Mouse (Mus musculus) urinary bladder, postnatal 25 days (tissue): Measurements from ENCODE around the gene Pdzk1ip1.

ENCODE experiments used
- DNase-seq: peaks from one replicate; pipeline ENCODE4 v3.0.0; 2022; ENCODE audit warnings: low spot score

Pdzk1ip1 gene

DNA sequence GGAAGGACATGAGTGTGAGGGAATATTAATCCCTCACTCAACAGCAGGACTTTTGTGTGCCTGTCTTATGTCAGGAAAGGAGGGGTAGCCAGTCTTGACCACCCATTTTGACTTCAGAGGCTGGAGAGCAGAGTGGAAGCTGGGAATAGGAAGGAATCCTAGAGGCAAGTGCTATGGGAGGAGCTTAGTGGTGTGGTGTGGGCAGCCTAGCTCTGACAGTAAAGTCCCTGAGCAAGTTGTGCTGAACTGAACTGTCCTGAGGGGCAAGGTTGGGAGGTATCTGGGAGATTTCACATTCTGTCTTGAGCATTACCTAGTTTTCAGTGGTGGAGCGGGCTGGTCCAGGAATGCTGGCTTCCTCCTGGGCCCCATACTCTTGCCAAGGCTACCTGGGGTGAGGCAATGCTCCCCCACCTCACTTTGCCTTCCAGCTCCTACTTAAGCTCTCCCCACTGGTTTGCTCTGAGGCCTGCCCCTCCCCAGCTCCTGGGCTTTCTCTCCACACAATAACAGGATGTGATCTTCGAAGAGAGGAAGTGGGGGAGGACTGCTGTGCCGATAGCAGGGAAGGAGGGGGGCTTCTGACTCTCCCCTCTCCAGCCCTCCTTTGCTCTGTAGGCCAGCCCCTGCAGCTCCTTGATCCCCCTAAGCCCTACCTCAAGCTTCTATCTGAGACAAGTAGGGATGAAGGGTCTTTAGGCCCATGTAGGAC is 13.1 kb upstream of the Pdzk1ip1 start:
- DNase-seq, result no peak

DNA sequence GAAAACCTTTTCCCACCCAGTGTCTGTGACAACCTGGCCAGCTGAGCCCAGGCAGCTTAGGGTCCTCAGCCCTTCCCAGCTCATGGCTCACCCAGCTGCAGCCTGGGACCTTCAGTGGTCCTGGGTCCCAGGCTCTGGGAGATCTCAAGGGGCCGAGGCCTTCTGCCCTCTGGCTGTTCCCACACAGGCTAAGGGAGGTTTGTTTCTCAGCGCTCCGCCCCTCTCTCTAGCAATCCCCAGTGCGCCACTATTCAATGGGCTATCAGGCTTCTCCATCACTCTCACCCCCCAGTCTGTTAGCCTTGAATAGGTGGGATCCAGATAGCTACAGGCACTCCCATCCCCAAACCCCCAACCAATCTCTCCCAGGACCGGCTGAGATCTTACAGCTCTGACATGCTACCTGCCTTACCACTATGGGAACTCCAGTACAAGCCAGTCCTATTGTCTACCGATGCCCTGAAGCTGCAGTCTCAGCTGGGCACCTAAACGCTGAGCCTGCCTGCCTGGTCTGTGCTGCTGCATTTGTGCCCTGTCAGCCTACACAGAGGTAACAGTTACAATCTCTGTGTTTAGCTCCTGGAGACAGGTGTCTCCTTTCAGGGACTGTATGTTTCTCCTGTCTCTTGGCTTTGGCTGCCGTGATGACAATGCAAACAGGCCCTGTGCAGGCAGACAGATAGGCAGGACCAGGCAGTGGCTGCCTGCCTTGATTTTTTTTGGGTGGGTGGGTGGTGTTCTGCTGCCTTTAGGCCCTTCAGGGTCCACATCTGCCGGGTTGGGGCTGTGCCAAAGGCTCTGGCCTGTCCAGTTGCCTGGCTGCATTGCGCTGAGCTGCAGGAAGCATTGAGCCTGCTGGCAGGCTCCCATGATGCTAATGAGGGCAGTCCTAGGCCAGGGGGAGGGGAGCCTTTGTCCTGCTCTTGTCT is 9.4 kb upstream of the Pdzk1ip1 start:
- DNase-seq, result no peak

DNA sequence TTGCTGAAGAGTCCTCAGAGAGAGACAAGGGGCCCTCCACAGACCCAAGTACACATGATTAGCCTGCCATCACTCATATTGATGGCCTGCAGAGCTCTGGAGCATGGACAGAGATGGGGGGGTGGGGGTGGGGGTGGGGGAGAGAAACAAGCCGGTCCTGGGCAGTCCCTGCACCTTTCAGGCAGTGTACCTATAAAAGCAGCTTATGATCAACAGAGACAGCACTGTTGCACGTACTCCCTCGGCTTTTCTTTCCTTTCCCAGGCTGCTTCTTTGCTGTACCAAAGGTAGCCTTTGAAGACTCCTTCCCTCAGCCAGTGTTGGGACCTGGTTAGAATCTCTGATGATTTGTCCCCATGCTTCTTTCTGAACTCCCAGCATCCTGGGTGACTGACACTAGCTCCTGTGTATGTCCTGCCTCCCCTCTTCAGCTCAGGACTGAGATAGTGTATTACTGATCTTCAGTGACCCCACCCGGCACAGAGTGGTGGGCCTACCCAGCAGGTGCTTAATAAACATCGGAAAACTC is 8.6 kb upstream of the Pdzk1ip1 start:
- DNase-seq, result no peak

DNA sequence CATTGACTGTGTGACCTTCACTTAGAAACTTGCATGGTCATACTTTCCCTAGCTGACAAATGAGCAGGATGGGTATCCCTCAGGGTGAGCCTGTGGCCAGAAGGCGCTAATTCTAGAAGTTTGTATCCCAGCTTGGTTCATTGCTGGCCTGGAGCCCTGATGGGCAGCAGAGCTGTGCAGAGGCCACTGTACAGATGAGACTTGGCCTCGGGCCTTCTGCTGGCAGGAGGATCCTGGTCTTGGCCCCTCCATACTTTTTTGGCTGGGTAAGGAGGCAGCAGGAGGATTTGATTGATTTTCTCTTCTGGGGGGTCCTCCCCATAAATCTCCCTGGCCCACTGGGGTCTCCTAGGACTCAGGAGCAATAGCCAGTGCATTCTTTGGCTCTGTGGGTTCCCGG is 5.5 kb upstream of the Pdzk1ip1 start:
- DNase-seq, result no peak

DNA sequence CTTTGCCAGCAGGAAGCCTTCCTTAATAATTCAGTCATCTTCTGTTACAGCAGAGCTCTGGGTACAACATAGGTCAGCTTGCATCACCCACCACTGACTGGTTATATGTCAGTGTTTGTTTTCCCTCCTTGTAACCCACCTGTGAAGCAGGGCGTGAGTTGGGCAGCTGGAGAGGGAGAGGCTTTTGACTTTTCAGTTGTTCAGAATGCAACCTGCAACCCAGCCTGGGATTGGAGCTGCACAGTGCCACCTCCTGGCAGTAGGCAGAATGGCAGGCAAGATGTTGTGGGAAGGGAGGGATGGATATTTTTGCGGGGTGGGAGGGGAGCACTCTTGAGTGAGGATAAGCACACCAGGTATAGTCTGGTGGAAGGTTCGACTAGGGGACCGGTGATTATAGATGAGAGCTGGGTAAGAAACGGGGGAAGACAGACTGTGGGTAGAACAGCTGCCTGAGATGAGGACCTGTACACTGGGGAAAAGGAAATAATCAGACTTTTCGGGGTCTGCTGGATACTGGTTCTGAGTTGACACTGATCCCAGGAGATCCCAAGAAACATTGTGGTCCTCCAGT is 2.9 kb upstream of the Pdzk1ip1 start:
- DNase-seq, result peak; percentile 55

DNA sequence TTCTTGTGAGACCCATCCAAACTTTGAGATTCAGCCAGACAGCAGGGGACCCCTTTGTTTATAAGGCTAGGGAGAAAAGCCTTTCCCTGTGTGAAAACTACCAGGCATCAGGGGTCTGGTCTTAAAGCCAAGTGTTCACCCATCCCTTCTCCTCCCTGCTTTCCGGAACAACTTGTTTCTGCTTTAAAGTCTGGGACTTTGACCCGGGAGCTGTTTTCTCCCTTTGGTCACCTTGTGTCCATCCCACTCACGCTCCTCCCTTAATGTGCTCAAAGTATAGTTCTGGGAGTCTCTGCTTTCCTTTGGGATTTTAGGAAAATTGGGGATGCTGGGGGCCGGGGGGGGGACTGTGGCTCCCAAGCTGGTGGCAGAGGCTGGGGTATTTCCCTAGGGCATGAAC is 2.3 kb upstream of the Pdzk1ip1 start:
- no peak for DNase-seq

DNA sequence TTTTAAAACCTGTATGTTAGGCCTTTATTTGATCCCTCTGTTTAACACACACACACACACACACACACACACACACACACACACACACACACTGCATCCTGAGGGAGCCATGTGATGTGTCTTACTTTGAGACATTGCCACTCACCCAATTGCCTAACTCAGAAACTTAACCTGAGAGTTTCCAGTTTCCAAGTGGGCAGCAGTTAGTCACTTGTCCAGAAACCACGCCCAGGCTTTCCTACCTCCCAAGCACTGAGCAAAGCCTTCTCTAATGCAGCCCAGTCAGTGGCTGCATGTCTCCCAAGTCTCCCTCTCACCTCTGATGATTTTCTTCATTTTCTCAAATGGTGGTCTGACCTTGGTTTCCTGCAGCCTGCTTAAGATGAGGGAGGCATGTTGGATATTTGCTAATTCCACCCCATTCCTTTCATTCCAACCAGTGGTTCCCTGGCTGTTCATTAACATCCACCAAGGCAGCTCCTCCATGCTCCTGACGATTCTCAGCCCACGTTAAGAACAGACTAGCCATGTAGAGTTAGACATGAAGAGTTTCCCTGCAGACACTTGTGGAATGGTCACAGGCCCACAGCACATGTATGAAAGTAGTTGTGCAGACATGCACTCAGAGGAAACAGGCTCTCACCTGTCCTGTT is 1.6 kb upstream of the Pdzk1ip1 start:
- DNase-seq, result no peak

DNA sequence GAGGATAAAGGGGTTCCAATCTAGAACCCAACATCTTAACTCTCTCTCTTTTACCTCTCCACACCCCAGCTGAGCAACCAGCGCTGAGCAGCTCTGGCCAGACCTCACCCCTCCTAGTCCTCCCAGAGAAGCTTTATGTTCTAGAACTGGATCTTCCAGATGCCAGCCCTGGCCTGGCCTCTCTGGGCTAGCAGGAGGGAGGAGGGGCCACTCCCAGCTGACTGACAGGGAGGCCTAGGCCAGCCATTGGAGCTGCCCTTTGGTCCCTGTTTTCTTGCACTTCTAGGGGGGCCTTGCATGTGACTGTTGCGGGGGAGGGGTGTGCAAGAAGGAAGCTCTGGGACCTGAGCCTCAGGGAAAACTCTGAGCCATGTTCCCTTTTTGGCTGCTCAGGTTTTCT is 2.1 kb downstream of the Pdzk1ip1 start:
- DNase-seq, result no peak

DNA sequence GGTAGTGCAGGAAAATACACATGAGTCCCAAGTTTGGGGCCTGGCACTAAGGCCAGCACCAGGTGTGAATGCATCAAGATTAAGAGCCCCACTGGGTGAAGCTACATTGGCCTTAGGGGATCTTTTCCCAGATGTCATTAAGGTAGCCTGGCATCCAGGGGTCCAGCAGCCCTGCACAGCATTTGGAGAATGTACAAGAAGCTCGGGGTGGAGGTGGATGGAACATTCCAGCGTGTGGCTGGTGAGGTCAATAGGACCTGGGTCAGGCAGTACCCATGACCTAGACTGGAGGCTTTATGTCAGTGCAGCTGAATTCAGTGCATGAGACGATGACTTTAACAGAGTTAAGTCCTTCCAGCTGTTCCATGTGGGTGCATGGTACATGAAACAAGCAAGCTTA is 3.3 kb downstream of the Pdzk1ip1 start:
- DNase-seq, result no peak

DNA sequence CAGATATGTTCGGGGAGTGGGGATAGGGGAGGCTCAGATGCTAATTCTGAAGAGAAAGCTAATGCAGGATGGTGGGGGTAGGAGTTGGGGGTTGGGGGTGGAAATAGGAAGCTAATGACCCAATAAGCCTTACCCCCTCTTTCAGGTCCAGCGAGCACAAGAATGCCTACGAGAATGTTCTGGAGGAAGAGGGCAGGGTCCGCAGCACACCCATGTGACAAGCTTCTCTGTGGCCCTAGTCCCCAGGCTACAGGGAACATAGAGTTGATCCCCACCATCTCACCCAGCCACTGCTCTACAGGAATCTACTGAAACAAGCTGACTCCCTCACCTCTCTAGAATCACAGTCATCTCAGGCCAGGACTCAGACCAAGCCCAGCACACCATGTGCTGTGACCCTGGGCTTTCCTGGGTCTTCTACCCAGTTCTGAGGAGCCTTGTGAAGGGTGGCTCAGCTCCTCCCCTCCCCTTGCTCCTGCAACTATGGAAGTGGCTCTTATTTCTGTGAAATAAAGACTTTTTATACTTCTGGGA is 4.9 kb downstream of the Pdzk1ip1 start:
- no peak for DNase-seq

DNA sequence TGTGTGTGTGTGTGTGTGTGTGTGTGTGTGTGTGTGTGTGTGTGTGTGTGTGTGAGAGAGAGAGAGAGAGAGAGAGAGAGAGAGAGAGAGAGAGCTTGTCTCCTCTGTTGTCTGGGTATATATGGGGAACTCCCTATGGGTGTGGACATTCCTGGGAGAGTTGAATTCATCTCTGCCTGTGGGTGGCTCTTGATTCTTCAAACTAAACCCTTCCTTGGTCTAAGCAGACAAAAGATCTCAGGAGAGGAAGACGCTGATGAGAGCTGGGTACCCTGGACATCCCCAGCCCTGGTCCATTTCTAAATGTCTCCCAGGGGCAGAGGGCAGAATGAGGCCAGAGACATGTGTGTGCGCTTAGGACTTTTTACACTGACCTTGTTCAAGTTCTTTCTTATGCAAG is 5.5 kb downstream of the Pdzk1ip1 start:
- DNase-seq, result no peak

DNA sequence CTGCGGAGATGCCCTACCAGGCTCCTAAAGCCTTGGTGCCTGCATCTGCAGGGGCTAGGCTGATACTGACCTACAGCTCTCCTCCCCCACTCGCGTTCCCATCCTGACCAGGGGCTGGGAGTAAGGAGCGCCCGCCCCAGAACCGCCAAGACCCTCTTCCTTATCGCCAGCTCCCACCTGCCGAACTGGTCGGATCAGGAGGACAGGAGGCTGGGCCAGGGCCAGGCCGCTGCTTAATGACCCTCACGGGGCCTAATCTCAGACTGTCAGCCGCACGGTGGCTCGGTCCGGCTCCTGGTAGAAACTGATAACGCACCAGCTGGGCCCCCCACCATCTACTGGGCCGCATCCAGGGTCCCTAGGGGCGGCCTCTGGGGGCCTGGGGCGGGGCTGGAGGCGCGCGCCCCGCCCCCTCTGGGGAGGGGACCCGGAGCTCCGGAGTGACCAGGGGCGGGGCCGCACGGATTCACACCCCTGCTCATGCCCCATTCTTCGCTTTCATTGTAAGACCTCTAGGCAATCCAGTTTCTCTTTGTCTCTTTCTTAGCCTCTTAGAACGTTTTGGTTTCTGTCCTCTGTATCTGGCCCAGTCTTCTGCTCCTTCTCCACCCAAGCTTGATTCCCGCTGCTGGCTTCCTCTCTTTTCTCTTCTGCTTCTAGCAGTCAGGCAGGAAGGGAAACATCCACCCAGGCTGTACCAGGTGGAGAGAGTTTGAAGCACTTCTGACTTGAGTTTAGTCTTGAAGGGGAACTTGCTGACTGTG is 7.3 kb downstream of the Pdzk1ip1 start:
- DNase-seq, result peak; percentile 31

DNA sequence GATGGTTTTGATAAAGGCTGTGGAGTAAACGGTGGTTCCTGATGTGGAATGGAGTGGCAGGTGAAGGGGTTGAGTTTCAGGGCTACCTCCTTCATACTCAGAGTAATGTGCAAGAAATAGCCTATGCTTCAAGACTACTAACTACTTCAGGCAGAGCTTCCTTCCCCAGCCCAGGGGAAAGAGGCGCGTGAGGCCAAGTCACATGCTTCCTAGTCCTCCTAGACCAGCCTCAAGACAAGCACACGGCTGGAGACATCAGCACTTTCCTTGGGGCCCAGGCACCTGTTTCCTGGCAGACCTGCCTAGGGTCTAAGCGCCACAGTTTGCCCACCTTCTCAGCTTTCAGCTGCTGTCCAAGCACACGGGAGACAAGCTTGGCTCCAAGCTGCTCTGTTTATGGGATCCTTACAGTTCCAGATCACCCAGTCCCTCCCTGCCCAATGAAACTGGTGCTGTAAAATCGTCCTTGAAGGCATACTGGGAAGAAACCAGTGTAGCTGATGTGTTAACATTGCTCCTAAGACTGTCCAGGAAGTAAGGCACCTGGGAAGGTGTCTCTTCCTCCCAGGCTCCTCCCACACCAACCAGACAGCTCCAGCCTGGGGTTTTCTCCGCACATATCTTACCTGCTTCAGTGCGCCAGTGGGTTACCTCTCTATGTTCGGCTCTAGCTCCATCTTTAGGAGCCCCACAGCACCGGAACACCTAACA is 8.1 kb downstream of the Pdzk1ip1 start:
- no peak for DNase-seq

DNA sequence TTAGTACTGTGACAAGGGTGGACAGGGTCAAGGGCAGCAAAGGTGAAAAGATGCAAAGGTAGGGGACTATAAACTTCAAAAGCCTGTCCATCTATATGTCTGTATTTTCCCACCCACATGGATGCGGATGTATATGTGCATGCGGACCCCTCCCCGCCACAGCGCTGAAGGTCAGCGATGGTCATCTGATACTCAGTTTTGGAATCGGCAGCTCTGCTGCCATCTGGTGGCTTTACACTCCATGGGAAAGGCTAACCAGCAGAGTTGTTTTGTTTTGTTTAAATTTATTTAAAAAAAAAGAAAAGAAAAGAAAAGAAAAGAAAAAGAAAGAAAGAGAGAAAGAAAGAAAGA is 8.6 kb downstream of the Pdzk1ip1 start:
- no peak for DNase-seq

DNA sequence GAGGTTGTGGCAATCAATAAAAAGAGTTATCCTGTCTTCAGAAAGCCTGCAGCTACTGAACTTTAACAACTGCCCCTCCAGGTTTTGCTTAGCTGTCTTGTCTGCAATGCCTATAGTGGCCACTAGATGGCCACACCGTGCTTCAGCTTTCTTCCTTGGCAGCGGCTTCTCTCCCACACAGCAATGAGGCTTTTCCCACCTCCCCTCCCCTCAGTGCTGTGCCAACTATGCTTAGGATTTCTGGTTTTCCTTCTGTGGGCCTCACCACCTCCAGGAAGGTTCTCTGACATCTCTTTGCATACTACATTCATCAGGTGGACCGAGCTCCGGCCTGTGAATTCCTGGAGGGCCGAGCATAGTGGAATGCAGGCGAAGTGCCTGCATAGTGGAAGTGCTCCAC is 13.2 kb downstream of the Pdzk1ip1 start:
- DNase-seq, result peak; percentile 35

DNA sequence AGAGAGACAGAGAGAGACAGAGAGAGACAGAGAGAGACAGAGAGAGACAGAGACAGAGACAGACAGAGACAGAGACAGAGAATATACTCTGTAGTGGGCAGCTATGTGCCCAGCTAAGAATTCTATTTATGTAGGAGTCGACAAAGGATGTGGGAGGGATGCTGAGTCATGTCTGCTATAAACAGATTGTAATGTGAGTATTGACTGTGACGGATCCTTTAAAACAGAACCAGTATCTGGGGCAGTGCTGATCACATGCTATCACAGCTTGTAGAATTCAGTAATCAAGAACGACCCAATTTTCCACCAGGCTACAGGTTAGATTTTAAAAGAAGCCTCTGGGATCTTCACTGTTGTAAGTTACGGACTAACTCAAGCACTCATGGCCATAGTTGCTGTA is 15.0 kb downstream of the Pdzk1ip1 start:
- no peak for DNase-seq

DNA sequence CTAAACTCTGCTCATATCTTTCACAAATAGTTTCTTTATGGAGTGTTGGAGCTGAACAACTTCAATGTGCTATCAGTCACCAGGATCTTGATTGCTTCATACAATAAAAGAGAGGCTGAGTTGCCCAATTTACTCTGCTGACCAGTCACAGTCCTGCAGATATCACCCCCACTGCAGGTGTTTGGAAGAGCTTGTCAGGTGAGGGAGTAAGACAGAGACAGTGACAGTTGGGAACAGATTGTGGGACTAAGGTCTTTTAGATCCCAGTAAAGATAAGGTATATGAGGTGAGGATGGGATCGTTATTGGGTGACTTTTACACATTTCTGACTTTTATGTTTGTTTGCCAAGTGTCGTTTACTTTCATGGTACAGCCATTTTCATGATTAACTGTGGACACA is 22.7 kb downstream of the Pdzk1ip1 start:
- no peak for DNase-seq

DNA sequence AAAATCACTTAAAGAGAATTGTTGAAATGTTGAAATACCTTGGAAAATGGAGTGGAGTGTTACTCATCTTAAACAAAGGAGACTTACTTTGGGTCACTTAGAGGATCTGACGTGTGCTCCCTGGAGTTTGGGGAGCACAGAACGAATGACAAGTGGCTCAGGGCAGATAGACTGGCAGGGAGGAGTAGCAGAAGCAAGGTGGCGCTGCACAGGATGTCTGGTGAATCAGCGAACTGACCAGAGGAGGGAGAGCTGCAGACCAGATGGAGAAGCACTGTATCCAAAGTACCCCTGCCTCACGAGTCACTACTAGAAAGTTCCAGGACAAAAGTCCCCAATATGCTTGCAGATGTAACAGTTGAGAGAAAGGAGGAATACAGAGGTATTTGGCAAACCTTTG is 24.8 kb downstream of the Pdzk1ip1 start:
- DNase-seq, result no peak

DNA sequence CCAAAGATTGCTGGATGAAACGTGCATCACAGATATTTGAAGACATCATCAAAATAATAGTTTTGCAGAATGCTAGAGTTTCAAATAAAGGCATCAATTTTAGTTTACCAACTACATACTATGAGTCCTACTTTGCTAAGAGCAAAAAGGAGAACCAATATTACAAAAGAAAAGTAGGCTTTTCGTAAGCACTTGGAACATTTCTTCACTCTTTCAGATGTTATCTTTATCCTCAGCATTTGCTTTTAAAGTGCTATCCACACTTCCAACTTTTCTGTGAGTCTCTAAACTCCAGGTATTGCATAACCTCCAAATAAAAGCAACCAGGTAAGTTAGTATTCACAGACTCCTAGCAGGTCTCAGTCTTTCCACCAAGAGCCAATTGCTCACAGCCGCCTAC is 31.1 kb downstream of the Pdzk1ip1 start:
- DNase-seq, result no peak

DNA sequence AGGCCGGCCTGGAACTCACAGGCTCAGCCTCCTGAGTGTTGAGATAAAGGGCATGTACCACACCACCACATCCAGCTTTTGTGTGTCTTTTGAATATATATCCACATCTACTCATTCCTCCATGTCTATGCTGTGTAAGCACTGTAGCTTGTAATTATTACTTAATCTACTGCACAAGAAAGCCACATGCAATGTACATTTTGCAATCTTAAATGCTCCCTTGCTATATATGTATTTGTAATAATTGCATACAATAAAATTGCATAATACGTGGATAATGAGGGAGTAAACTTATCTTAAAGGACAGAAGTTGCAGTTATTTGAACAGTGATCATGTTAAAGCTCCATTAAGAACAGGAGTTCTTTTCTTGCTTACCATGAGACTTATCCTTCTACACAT is 32.7 kb downstream of the Pdzk1ip1 start:
- no peak for DNase-seq

DNA sequence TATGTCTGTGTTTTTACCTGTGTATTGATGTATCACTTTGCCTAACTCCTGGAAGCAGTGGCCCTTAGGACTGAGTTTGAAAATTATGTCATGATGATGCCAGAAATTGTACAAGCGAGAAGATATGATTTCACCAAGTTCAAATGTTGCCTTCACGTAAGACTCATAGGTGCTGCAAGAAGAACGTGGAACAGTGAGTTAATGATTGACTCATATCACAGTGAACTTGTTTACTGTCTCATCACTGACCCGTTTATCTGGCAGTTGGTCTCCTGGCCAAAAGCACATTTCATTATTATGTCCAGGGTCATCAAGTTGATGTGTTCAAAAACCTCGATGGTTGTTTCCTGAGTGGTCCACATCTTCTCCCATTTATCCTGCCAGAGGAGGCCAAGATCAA is 33.1 kb downstream of the Pdzk1ip1 start:
- no peak for DNase-seq
